Mouse (Mus musculus) thymus, adult 18-20 months (tissue): ENCODE measurements around the gene Fryl.

Source experiments
- DNase-seq, 2 experiments: peaks; one replicate each; pipeline ENCODE4 v3.0.0; 2022; ENCODE audit warnings: mixed read lengths in 2 of 2

The Fryl gene

DNA sequence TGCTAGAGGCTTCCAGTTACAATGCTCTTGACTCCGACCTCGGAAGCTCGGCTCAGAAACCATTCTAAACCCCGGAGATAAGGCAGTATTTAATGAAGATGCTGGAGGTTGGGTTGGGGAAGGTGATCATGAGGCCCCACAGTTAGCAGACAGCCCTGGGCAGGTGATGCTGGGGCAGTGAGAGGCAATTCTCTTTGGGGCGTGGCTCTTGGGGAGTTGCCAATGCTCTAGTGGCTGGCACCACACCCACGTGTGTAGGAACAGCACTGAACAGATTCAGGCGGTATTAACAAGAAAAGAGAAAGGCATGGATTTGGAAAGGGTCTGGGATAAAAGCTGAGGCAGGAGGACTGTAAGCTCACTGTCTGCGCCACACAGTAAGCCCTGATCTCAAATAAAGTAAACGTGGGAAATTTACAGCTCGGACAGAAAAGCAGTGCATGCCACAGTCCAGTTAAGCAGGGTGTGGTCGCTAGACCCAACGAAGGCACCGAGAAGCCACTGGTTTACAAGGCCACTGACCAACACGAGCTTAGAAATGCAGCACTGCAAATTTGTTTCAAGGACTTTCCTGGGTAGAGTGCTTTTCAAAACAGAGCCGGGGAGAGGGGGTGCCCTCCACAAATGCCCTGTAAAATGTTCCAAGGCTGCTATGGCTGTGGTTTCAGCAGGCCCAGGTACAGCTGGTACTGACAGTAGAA lies 100.0 kb downstream of the Fryl start:
- DNase-seq = no peak

DNA sequence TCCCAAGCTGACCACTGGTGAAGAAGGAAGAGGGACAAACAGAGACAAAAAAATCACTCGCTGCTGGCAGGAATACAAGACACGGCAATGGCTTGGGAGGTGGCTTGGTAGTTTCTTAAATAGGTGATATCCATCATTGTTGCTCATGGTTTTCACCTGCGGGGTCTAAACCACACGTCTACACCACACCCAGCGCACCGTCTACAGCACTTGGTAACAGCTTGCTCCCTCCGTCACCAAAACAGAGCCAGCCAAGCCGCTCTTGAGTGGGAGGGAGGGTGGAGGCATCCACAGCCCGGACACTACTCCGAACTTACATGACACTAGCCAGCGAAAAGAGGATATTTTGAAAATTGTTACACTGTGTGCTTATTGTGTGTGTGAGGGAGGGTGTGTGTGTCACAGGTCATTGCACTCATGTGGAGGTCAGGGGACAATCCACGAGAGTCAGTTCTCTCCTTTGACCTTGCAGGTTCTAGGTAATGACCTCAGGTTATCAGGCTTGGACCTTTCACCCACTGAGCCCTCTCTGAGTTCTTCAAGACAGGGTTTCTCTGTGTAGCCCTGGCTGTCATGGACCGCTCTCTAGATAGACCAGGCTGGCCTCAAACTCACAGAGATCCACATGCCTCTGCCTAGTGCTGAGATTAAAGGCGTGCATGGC lies 102.5 kb downstream of the Fryl start:
- no peak for DNase-seq

GRCm38 (mm10) chr5:73152206-73152605 lies 104.2 kb downstream of the Fryl start:
- no peak for DNase-seq

DNA sequence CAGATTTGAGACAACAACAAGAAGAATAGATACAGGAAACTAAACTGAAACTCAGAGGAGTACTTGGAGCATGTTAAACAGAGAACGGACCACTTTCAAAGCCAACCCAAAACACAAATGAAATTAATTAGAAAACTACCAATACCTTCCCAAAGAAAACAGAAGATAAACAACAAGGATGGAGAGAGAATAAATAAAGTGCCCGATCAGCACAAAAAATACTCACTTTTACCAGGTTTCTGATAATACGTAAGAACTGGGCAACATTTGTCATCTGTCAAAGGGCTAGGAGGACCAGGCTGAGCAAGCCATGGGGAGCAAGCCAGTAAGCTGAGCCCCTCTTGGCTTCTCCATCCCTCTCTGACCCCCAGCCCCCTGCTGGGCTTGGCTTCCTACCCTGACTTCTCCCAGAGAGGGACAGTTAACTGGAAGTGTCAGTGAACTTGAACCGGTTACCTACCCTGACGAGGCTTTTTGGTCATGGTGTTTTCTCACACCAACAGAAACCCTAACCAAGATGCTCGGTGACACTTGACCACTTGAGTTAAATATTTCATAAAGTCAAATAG lies 105.5 kb downstream of the Fryl start:
- no peak for DNase-seq

GRCm38 (mm10) chr5:73144987-73145386 lies 111.4 kb downstream of the Fryl start:
- DNase-seq = no peak

- no peak for DNase-seq
These were observed 114.7 kb downstream of the Fryl start for GRCm38 (mm10) chr5:73141712-73142111.

DNA sequence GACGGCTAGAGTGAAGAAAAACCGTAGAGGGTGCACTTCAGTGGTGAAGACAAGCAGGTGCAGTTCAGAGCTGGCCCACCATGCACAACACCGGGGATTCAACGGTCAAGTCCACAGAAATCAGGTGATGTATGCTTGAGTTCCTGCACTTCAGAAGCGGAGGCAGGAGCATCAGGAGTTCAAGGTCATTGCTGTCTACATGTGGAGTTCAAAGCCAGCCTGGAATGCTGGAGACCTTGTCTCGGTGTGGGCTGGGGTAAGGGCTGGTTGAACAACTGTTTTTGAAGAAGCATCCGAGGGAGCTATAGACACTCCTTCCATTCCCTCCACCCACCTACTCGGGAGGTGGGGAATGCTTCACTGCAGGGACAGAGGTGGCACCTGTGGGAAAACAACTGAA lies 115.3 kb downstream of the Fryl start:
- no peak for DNase-seq

GRCm38 (mm10) chr5:73137561-73137960 lies 118.9 kb downstream of the Fryl start:
- DNase-seq = no peak

- DNase-seq = no peak
These were observed 120.5 kb downstream of the Fryl start for GRCm38 (mm10) chr5:73135959-73136358.

GRCm38 (mm10) chr5:73135131-73135530 lies 121.3 kb downstream of the Fryl start:
- no peak for DNase-seq

- DNase-seq = peak in 1 of 2 experiments; percentile 26
These were observed 122.6 kb downstream of the Fryl start for GRCm38 (mm10) chr5:73133833-73134185.

GRCm38 (mm10) chr5:73132998-73133832 lies 123.2 kb downstream of the Fryl start:
- DNase-seq = no peak

DNA sequence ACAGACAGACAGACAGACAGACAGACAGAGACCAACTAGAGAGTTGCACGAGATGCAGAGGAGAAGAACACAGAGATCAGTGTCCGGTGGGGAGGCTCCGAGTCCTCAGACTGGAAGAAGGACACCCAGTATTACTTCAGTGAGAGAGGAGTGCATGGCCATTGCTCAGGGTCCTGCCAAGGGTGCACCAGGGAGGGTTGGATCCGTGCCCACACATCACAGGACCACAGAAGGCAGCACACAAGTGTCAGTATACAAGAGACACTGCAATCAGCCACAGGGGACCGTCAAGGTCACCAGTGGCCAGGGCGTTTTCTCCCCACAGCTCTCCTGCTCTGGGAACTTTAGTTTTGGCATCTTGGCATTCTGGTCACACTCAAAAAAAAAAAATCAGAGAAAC lies 125.4 kb downstream of the Fryl start:
- no peak for DNase-seq

GRCm38 (mm10) chr5:73129871-73130270 lies 126.5 kb downstream of the Fryl start:
- DNase-seq = no peak

DNA sequence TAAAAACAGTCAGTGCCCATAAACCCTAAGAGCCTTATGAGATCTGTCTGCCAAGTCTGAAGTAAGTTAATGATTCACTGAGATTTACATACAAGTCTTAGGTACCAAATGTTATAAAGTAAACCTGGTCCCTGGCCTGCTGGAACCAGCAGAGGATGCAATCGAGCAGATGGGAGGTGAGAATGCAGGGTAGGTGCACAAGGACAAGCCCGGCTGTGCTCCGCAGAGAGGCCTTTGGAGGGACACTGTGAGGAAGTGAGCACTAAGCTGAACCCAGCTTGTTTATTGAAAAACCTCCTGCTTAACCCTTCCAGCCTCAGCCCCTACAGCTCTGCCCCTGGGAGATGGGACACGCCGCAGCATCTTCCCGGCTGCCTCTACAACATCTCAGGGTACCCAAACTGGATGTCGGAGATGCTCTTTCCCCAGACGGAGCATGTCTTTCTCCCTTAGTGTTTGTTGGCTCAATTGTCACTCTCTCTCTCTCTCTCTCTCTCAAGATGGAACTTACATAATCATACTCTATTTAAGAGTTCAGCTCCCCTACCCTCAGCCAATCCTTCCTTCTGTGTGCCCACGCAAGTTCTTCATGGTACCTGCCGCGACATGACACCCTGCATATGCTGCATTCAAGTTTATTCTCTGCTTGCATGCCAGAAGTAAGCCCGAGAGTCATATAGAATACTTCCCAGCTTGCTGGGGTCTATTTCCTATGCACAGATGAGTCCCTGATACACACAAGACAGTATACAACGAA lies 136.3 kb downstream of the Fryl start:
- DNase-seq = no peak

DNA sequence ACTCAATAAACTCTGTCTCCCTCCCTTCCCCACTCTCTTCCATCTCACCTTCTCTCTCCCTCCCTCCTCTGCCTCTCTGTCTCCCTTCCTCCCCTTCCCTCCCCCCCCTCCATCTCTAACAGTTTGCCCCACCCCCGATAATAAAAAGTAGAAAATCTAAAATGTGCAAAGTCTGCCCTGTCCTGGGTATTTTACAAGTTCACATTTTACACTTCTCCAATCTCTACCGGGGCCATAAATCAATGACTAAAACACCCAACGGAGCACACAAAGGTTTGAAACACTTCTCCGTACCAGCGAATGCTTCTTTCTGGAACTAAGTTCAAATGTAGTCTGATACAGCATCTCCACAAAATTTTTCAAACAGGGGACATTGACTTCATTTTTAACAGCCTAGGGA lies 136.9 kb downstream of the Fryl start:
- DNase-seq = no peak

DNA sequence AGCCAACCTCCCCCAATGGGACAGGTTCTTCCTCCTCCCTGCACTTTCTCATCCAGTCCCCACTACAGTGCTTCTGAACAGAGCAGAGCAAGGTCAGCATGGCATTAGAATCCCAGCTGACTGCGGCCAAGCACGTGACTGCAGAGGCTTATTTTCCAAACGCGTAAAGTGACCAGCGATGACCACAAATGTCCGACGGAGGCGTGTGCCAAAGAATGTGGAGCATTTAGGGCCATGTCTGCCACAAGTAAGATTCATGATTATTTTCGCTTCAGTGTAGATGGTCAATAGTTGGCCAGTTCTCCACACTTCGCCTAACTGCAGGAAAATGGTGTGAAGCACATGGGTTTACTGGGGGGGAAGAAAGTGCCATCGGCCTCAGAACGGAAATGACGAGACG lies 137.6 kb downstream of the Fryl start:
- DNase-seq = no peak

DNA sequence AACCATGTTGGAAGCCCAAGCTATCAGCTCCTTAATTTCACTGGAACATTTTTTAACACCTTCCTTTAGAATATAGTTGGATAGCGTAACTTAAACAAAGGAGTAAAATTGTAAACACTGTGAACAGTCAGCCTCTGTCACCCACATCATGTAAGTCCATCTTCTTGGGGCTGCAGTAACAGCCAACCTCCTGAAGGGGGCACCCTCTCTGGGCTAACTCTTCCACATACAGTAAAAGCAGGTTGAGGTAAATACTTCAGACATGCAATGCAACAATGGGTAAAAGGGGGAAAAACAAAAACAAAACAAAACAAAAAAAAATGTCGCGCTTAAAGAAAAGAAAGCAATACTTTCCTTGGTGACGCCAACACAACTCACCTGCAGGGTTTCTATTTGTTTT lies 141.5 kb downstream of the Fryl start:
- DNase-seq = peak in 1 of 2 experiments; percentile 11

DNA sequence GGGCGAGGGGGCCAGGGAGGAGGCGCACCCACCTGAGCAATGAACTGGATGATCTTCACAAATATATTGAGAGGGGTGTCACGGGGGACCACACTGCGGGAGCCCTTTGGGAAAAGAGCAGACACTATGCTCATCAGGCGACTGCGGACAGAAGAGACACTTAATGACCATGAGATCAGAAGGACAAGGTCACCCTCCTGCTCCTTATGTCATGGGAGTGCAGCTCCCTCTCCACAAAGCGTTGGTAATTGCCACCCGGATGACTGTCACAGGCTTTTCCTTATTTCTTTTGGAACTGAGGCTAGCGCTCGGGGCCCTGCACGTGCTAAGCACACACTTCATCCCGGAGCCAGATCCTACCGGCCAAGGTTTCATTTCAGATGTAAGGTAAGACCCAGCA lies 144.1 kb downstream of the Fryl start:
- DNase-seq = no peak

- no peak for DNase-seq
These were observed 152.8 kb downstream of the Fryl start for GRCm38 (mm10) chr5:73103657-73104056.

DNA sequence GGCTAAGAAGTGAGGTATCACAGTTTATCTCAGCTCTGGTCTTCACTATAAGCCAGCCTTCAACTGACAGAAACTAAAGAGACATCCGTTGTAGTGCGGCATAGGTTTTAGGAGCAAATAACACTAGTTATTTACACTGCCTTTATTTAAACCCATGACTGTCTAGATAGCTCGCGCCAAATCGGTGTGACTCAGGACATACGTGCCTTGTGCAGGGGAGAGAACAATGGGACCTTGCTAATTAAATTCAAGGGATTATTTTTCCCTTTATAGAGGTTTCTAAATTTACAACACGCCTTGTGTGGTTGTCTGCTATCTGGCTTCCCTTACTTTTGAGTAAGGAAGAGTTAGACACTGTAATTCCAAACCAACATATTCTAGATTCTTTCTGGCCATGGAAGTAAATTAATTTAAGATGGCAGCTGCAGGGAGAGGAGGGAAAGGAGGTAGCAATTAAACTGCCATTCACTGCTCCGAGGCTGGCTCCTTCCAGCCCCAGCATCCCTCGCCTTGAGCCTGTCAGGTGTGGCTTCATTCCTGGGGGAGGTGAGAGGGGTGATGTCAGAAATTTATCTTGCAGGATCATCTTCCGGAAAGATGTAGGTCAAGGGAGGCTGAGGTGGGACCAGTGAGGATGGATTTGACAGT lies 154.0 kb downstream of the Fryl start:
- DNase-seq = no peak

- DNase-seq = no peak
These were observed 164.2 kb downstream of the Fryl start for GRCm38 (mm10) chr5:73092236-73092635.
